Mouse (Mus musculus) layer of hippocampus, adult 9-10 months (tissue): Measurements from ENCODE around the gene Fabp1.

Source experiments
- DNase-seq: peaks from one replicate; pipeline ENCODE4 v3.0.0; 2022; ENCODE audit warnings: low spot score

Gene Fabp1

GRCm38 (mm10) chr6:71199612-71200011 lies at the start of gene Fabp1:
TSS of gene Fabp1 (plus strand) at chr6:71199827.
- no peak for DNase-seq

- DNase-seq: no peak
Observed at GRCm38 (mm10) chr6:71151098-71151497, 48.5 kb upstream of the Fabp1 start.

- DNase-seq: no peak
Observed at GRCm38 (mm10) chr6:71153486-71153885, 46.1 kb upstream of the Fabp1 start.

GRCm38 (mm10) chr6:71154861-71155260 lies 44.8 kb upstream of the Fabp1 start:
- no peak for DNase-seq

- no peak for DNase-seq
Observed at GRCm38 (mm10) chr6:71156674-71157326, 42.8 kb upstream of the Fabp1 start.

- no peak for DNase-seq
Observed at GRCm38 (mm10) chr6:71161290-71161689, 38.3 kb upstream of the Fabp1 start.

- DNase-seq: no peak
Observed at GRCm38 (mm10) chr6:71162269-71162668, 37.4 kb upstream of the Fabp1 start.

- DNase-seq: no peak
Observed at GRCm38 (mm10) chr6:71164394-71164793, 35.2 kb upstream of the Fabp1 start.

GRCm38 (mm10) chr6:71166551-71167169 lies 33.0 kb upstream of the Fabp1 start:
- DNase-seq: no peak

GRCm38 (mm10) chr6:71172812-71173580 lies 26.6 kb upstream of the Fabp1 start:
- DNase-seq: no peak

GRCm38 (mm10) chr6:71180596-71180995 lies 19.0 kb upstream of the Fabp1 start:
- DNase-seq: no peak

GRCm38 (mm10) chr6:71184941-71185604 lies 14.6 kb upstream of the Fabp1 start:
- no peak for DNase-seq

- DNase-seq: no peak
Observed at GRCm38 (mm10) chr6:71189578-71189977, 10.0 kb upstream of the Fabp1 start.

- DNase-seq: no peak
Observed at GRCm38 (mm10) chr6:71190501-71190900, 9.1 kb upstream of the Fabp1 start.

- no peak for DNase-seq
Observed at GRCm38 (mm10) chr6:71193151-71193740, 6.4 kb upstream of the Fabp1 start.

GRCm38 (mm10) chr6:71196107-71196506 lies 3.5 kb upstream of the Fabp1 start:
- DNase-seq: no peak

- DNase-seq: no peak
Observed at GRCm38 (mm10) chr6:71197636-71198535, 1.7 kb upstream of the Fabp1 start.

- no peak for DNase-seq
Observed at GRCm38 (mm10) chr6:71201925-71202324, 2.3 kb downstream of the Fabp1 start.

GRCm38 (mm10) chr6:71203674-71204073 lies 4.0 kb downstream of the Fabp1 start:
- no peak for DNase-seq

- DNase-seq: no peak
Observed at GRCm38 (mm10) chr6:71204166-71204565, 4.5 kb downstream of the Fabp1 start.

GRCm38 (mm10) chr6:71208691-71209090 lies 9.1 kb downstream of the Fabp1 start:
- DNase-seq: no peak
